Mouse (Mus musculus): ENCODE data around the gene Trmt44.

GRCm38 (mm10) chr5:35531586-35531985 is 43.3 kb downstream of the Trmt44 start:
- TF ChIP-seq POLR2A (IDR thresholded peaks at IDR 0.05; ENCODE audit: extremely low read depth, insufficient read depth, low read length) (no peak), CTCF (IDR thresholded peaks at IDR 0.05; ENCODE audit: extremely low read depth, insufficient read depth, low read length) (no peak)
